Mouse (Mus musculus) forebrain, embryonic 11.5 days (tissue): ENCODE results near the gene Kif16b. TPM values are rescaled to one million over a fixed set of nuclear protein-coding genes. Genes with fewer than 3 reads are reported as not detected.

ENCODE experiments used
- ATAC-seq: fragments of 200-750 bp; cut with Nextera tagmentation; replicated peaks from 2 replicates; pipeline ENCODE4 v1.8.0; 2017; ENCODE audit warnings: moderate TSS enrichment; ENCODE audit not compliant: low FRiP score
- DNase-seq: peaks from one replicate; pipeline ENCODE4 v3.0.0-alpha.2; 2017; ENCODE audit warnings: low spot score
- H3K27ac ChIP-seq: fragments of 300-500 bp; sonication (generic); 2 replicates; pipeline ENCODE4 v1.5.1; 2014; ENCODE audit warnings: low read depth, low read length
- H3K27me3 ChIP-seq: fragments of 300-500 bp; sonication (generic); 2 replicates; pipeline ENCODE4 v1.6.1; 2014; ENCODE audit warnings: mild to moderate bottlenecking, low read length, mixed read lengths; ENCODE audit not compliant: control insufficient read depth, insufficient read depth
- H3K36me3 ChIP-seq: fragments of 300-500 bp; sonication (generic); 2 replicates; pipeline ENCODE4 v1.6.1; 2014; ENCODE audit warnings: mild to moderate bottlenecking, low read length, moderate library complexity, mixed read lengths; ENCODE audit not compliant: control insufficient read depth, insufficient read depth
- H3K4me1 ChIP-seq: fragments of 300-500 bp; sonication (generic); replicated peaks from 2 replicates; pipeline ENCODE4 v1.6.1; 2014; ENCODE audit warnings: low read length, mixed read lengths; ENCODE audit not compliant: control insufficient read depth, insufficient read depth
- H3K4me2 ChIP-seq: fragments of 300-500 bp; sonication (generic); 2 replicates; pipeline ENCODE4 v1.6.1; 2014; ENCODE audit warnings: low read depth, mild to moderate bottlenecking, low read length, moderate library complexity, mixed read lengths; ENCODE audit not compliant: severe bottlenecking
- H3K4me3 ChIP-seq: fragments of 300-500 bp; sonication (generic); 2 replicates; pipeline ENCODE4 v1.5.1; 2014; ENCODE audit warnings: low read depth, low read length
- H3K9ac ChIP-seq: fragments of 300-500 bp; sonication (generic); 2 replicates; pipeline ENCODE4 v1.6.1; 2014; ENCODE audit warnings: low read length
- H3K9me3 ChIP-seq: fragments of 300-500 bp; sonication (generic); 2 replicates; pipeline ENCODE4 v1.6.1; 2016; ENCODE audit warnings: low read length, mixed read lengths; ENCODE audit not compliant: control insufficient read depth
- WGBS: fragments of 180-500 bp; shearing (Covaris S2); extraction: QIAGEN DNeasy Blood & Tissue Kit; methylation state at CpG from one replicate; pipeline ENCODE4 v1.1.7; 2014; 5-methylcytosine and 5-hydroxymethylcytosine counted together
- polyA plus RNA-seq: library from polyadenylated mRNA; unstranded; fragments of >200 nt; fragmentation: Nextera tagmentation; extraction: Ambion mirVana; gene quantifications from 2 replicates; pipeline ENCODE4 v1.2.1, GENCODE M21; 2014

Kif16b gene
- polyA plus RNA-seq, 1 experiment from 2014 or later: 8.9 TPM

- Histone ChIP-seq H3K27me3 (no peaks in the 10 kb centered on the region), H3K4me1 (no peaks in the 10 kb centered on the region), H3K9me3 (no peaks in the 10 kb centered on the region), H3K36me3 (no peaks in the 10 kb centered on the region), H3K4me3 (no peak overlapping the region), H3K4me2 (no peak overlapping the region), H3K9ac (no peak overlapping the region), H3K27ac (no peak overlapping the region)
- 80% methylated on average over 5 of the region's 5 CpGs for WGBS
- ATAC-seq (no peak), DNase-seq (no peak)
These were observed 286.8 kb downstream of the Kif16b start for GRCm38 (mm10) chr2:142614535-142614934.

DNA sequence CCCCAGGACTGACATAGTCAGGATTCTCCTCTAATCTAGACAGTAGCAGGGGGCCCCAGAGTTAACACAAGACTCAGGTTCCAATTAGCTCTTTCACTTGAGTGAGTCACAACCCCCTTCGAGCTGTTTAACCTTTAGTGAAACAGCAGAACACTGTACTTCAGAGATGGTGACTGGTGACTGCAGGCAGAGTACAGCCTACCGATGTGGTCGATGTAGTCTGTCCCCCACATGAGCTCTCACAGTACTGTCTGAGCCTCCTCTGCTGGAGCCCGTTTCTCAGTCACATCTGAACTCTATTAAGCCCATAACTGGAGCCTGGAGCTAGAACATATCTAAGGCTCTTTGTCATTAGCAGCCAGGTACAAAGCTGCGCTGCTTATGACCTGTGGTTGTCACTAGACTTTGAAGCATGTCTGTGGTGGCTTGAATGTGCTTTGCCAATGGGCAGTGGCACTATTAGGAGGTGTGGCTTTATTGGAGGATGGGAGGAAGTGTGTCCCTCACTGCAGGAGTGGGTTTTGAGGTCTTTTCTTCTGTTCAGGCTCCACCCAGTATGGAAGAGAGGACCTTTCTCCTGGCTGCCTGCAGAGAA is 288.9 kb downstream of the Kif16b start:
- ATAC-seq: no peak
- WGBS: 72% methylated on average over 5 of the region's 5 CpGs
- no peak overlapping the region for H3K4me2 ChIP-seq
- H3K4me3 ChIP-seq: no peak overlapping the region
- H3K9ac ChIP-seq: no peak overlapping the region
- no peaks in the 10 kb centered on the region for H3K9me3 ChIP-seq
- H3K4me1 ChIP-seq: no peaks in the 10 kb centered on the region
- no peak for DNase-seq
- H3K27me3 ChIP-seq: no peaks in the 10 kb centered on the region
- no peak overlapping the region for H3K27ac ChIP-seq
- no peaks in the 10 kb centered on the region for H3K36me3 ChIP-seq

GRCm38 (mm10) chr2:142611113-142611512 is 290.2 kb downstream of the Kif16b start:
- 78% methylated on average over 6 of the region's 6 CpGs for WGBS
- Histone ChIP-seq H3K4me1 (no peaks in the 10 kb centered on the region), H3K9me3 (no peaks in the 10 kb centered on the region), H3K27me3 (no peaks in the 10 kb centered on the region), H3K36me3 (no peaks in the 10 kb centered on the region), H3K9ac (no peak overlapping the region), H3K27ac (no peak overlapping the region), H3K4me2 (no peak overlapping the region), H3K4me3 (no peak overlapping the region)
- ATAC-seq: peak; percentile 43
- DNase-seq: no peak

DNA sequence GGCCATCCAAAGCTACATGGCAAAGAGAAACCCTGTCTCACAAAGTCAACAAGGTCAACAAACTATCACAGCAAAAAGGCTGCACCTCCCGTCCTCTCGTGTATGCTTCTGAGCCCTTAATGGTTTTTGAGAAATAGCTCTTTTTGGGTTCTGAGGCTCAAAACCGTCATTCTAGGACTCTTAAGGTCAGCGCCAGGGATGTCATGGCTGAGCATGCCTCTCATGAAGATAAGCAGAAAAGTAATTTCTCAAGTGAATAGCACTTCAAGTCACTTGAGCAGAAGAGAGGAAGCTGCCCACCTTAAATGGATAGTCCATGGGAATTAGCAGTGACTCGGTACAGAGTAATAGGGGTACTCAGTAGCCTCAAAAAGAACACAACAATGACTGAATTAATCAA is 291.1 kb downstream of the Kif16b start:
- ATAC-seq (no peak), DNase-seq (no peak)
- H3K9me3 ChIP-seq: no peaks in the 10 kb centered on the region
- H3K36me3 ChIP-seq: no peaks in the 10 kb centered on the region
- H3K4me3 ChIP-seq: no peak overlapping the region
- no peak overlapping the region for H3K9ac ChIP-seq
- H3K4me2 ChIP-seq: no peak overlapping the region
- no peak overlapping the region for H3K27ac ChIP-seq
- 86% methylated on average over 5 of the region's 5 CpGs for WGBS
- no peaks in the 10 kb centered on the region for H3K27me3 ChIP-seq
- H3K4me1 ChIP-seq: no peaks in the 10 kb centered on the region

GRCm38 (mm10) chr2:142608778-142609177 is 292.6 kb downstream of the Kif16b start:
- Histone ChIP-seq H3K4me3 (no peak overlapping the region), H3K4me1 (no peaks in the 10 kb centered on the region), H3K4me2 (no peak overlapping the region), H3K9ac (no peak overlapping the region), H3K9me3 (no peaks in the 10 kb centered on the region), H3K27ac (no peak overlapping the region), H3K27me3 (no peaks in the 10 kb centered on the region), H3K36me3 (no peaks in the 10 kb centered on the region)
- DNase-seq (no peak), ATAC-seq (no peak)
- 90% methylated on average over 17 of the region's 17 CpGs for WGBS

DNA sequence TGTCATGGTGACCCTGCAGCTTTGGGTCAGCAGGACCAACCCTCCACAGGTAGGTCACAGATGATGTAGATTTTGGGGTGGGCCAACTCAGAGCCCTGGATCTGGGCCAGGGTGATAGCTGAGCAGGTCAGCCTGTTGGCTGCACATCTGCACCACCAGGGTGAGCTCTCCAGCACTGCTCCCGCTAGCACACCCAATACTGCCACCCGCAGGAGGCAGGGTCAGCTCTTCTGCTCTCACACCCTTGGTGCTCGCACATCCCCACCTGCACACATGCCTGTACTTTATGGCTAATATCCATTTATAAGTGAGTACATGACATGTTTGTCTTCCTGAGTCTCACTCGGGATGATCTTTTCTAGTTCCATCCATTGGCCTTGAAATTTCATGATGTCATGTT is 296.6 kb downstream of the Kif16b start:
- Histone ChIP-seq H3K9me3 (no peaks in the 10 kb centered on the region), H3K27me3 (no peaks in the 10 kb centered on the region), H3K9ac (no peak overlapping the region), H3K27ac (no peak overlapping the region), H3K36me3 (no peaks in the 10 kb centered on the region), H3K4me3 (no peak overlapping the region), H3K4me1 (no peaks in the 10 kb centered on the region), H3K4me2 (no peak overlapping the region)
- ATAC-seq: 0 out of 2 replicates have a peak, but pooled peaks have one; percentile 30
- no peak for DNase-seq
- 84% methylated on average over 4 of the region's 4 CpGs for WGBS

DNA sequence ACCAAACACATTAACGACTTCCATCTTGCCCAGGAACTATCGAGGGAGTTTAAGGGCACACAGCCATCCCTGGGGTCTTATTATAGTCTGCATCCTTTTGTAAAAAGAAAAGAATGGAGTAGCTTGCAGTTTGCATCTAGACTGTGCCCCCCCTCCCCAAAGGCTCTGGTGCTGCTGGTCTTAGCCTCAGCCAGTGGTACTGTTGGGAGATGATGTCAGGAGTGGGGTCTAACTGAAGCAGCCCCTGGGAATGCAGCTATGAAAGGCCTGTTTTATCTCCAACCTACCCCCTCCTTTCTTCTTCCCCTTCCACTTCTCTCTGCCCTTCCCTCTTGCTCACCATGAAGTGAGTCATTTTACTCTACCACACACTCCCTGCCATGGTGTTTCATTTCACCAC is 298.1 kb downstream of the Kif16b start:
- WGBS: 64% methylated on average over 2 of the region's 2 CpGs
- no peak for ATAC-seq
- H3K27ac ChIP-seq: no peak overlapping the region
- no peaks in the 10 kb centered on the region for H3K9me3 ChIP-seq
- no peak for DNase-seq
- H3K4me2 ChIP-seq: no peak overlapping the region
- no peak overlapping the region for H3K9ac ChIP-seq
- H3K36me3 ChIP-seq: no peaks in the 10 kb centered on the region
- H3K4me3 ChIP-seq: no peak overlapping the region
- no peaks in the 10 kb centered on the region for H3K4me1 ChIP-seq
- H3K27me3 ChIP-seq: no peaks in the 10 kb centered on the region; the same call in 1 of the 2 replicates

- Histone ChIP-seq H3K27me3 (peaks cover 2% of the 10 kb centered on the region), H3K4me3 (no peak overlapping the region), H3K27ac (no peak overlapping the region), H3K4me1 (no peaks in the 10 kb centered on the region; the same call in 1 of the 2 replicates), H3K4me2 (no peak overlapping the region), H3K9me3 (no peaks in the 10 kb centered on the region), H3K9ac (no peak overlapping the region), H3K36me3 (no peaks in the 10 kb centered on the region)
- no peak for ATAC-seq
- 71% methylated on average over 4 of the region's 4 CpGs for WGBS
- no peak for DNase-seq
These were observed 302.1 kb downstream of the Kif16b start for GRCm38 (mm10) chr2:142599235-142599634.
